9 mouse cellular contexts compared by ENCODE assay signal in genomic region chr5:33433201-33434138, GRCm38 (mm10). TPM values are rescaled to one million over a fixed set of nuclear protein-coding genes. Genes with fewer than 3 reads are reported as not detected.
DNase-seq lines count a peak whose midpoint lies in the region; ATAC-seq and TF ChIP-seq lines count a peak whose summit lies in the region.
"Had no signal": no experiment of that assay in that cellular context is flagged by ENCODE, and none has a peak within 500 bp of the region (broad histone marks: within the 10 kb centered on the region; RNA-seq: fewer than 3 reads in every experiment).

Gene Nkx1-1, minus strand, starts transcription at chr5:33433976.

- peak within 1 kb of the TSS in 1 of 2 experiments; percentile 30; a peak in 2 of 4 replicates for H3K4me3 ChIP-seq in heart, embryonic 14.5 days (ENCODE audit: control insufficient read depth in 1 of 2, insufficient read depth in 1 of 2, low read depth in 1 of 2, low read length in 2 of 2)
- peak within 1 kb of the TSS; percentile 31 for H3K4me3 ChIP-seq in hindbrain, embryonic 12.5 days
- H3K4me3 ChIP-seq in midbrain, embryonic 15.5 days: peak within 1 kb of the TSS; percentile 23
- H3K4me3 ChIP-seq: myocyte had no signal

- H3K9ac ChIP-seq in heart, embryonic 14.5 days (ENCODE audit: low read length): no peak within 1 kb of the TSS
- peak within 1 kb of the TSS; percentile 27; the same call in 1 of the 2 replicates for H3K9ac ChIP-seq in hindbrain, embryonic 12.5 days
- no peak within 1 kb of the TSS for H3K9ac ChIP-seq in midbrain, embryonic 15.5 days

- peaks cover 11 to 39% of the 10 kb centered on the region in 2 experiments for H3K4me1 ChIP-seq in heart, embryonic 14.5 days (ENCODE audit: control insufficient read depth in 2 of 2, insufficient read depth in 2 of 2, low read length in 2 of 2)
- peaks cover 33% of the 10 kb centered on the region for H3K4me1 ChIP-seq in hindbrain, embryonic 12.5 days
- peaks cover 51% of the 10 kb centered on the region for H3K4me1 ChIP-seq in midbrain, embryonic 15.5 days

- no peak for DNase-seq in heart, adult 18-20 months
- DNase-seq in brain, embryonic 14.5 days (ENCODE audit: low read depth): peak; percentile 17
- no peak for DNase-seq in ovary, postnatal 36 days (ENCODE audit: low spot score)
- DNase-seq in layer of hippocampus, adult 9-11 months: no peak
- DNase-seq in right cerebral cortex, adult 2 months (ENCODE audit: low spot score in 2 of 2): no peak

- peak within 1 kb of the TSS; percentile 53 for H3K4me2 ChIP-seq in heart, embryonic 14.5 days (ENCODE audit: low read length)
- H3K4me2 ChIP-seq in hindbrain, embryonic 12.5 days (replicated peaks): peak within 1 kb of the TSS; percentile 45
- peak within 1 kb of the TSS; percentile 45 for H3K4me2 ChIP-seq in midbrain, embryonic 15.5 days

- under 1% methylated on average over 65 of the region's 90 CpGs for WGBS in heart, embryonic 14.5 days
- under 1% methylated on average over 88 of the region's 90 CpGs for WGBS in hindbrain, embryonic 12.5 days
- WGBS in midbrain, embryonic 15.5 days: under 1% methylated on average over 79 of the region's 90 CpGs

- no peak within 1 kb of the TSS for H3K27ac ChIP-seq in heart, embryonic 14.5 days (replicated peaks in 1 of 2; ENCODE audit: control insufficient read depth in 1 of 2, insufficient read depth in 1 of 2, low read depth in 2 of 2, low read length in 2 of 2)
- H3K27ac ChIP-seq in hindbrain, embryonic 12.5 days: peak within 1 kb of the TSS; percentile 48
- H3K27ac ChIP-seq in midbrain, embryonic 15.5 days: no peak within 1 kb of the TSS

- ATAC-seq in heart, embryonic 14.5 days (ENCODE audit: insufficient number of reproducible peaks, insufficient read depth, low FRiP score, low read depth): no peak
- no peak for ATAC-seq in hindbrain, embryonic 12.5 days (ENCODE audit: low FRiP score)
- ATAC-seq in midbrain, embryonic 15.5 days (replicated peaks): no peak

- H3K27me3 ChIP-seq in heart, embryonic 14.5 days (ENCODE audit: control insufficient read depth, insufficient read depth, low read length): peaks cover 97% of the 10 kb centered on the region
- peaks cover 100% of the 10 kb centered on the region for H3K27me3 ChIP-seq in hindbrain, embryonic 12.5 days
- peaks cover 95% of the 10 kb centered on the region for H3K27me3 ChIP-seq in midbrain, embryonic 15.5 days (replicated peaks)

- no peak for TF ChIP-seq POLR2A in brain, embryonic 14.5 days (IDR thresholded peaks at IDR 0.05; ENCODE audit: borderline replicate concordance, extremely low read depth, insufficient read depth, insufficient read length, poor library complexity, severe bottlenecking)

- no peak for TF ChIP-seq CTCF in brain, embryonic 14.5 days (IDR thresholded peaks at IDR 0.05; ENCODE audit: borderline replicate concordance, extremely low read depth, insufficient read depth, insufficient read length)

- no peaks in the 10 kb centered on the region for H3K9me3 ChIP-seq in heart, embryonic 14.5 days (ENCODE audit: control insufficient read depth, low read length)
- H3K9me3 ChIP-seq in hindbrain, embryonic 12.5 days (replicated peaks): no peaks in the 10 kb centered on the region
- H3K9me3 ChIP-seq in midbrain, embryonic 15.5 days: no peaks in the 10 kb centered on the region

- no peaks in the 10 kb centered on the region for H3K36me3 ChIP-seq in heart, embryonic 14.5 days (ENCODE audit: control insufficient read depth, insufficient read depth, low read length)
- no peaks in the 10 kb centered on the region for H3K36me3 ChIP-seq in hindbrain, embryonic 12.5 days
- H3K36me3 ChIP-seq in midbrain, embryonic 15.5 days (replicated peaks): no peaks in the 10 kb centered on the region

RNA-seq across cellular contexts. Expression of gene Nkx1-1, which starts in this region (rescaled TPM):
- polyA plus RNA-seq in heart, embryonic 14.5 days (2014; fragmentation: Nextera tagmentation; extraction: Ambion mirVana): not detected in 2 replicates
- not detected for total RNA-seq in heart, adult 18-20 months (2021)
- polyA plus RNA-seq in brain, embryonic 14.5 days (2012; rRNA removed): 1.8 and 4.1 TPM in 2 replicates
- 2.8 and 3.2 TPM in 2 replicates for polyA plus RNA-seq in hindbrain, embryonic 12.5 days (2016; fragmentation: Nextera tagmentation; extraction: Ambion mirVana)
- polyA plus RNA-seq in midbrain, embryonic 15.5 days (2015; fragmentation: Nextera tagmentation; extraction: Ambion mirVana): 0.33 TPM in 1 of 2 replicates, not detected in the other
- polyA plus RNA-seq: myocyte had no signal
